Mouse (Mus musculus): ENCODE measurements around the gene Tmem156.
A peak's percentile ranks its signal among the peaks of the same experiment; 100 is the strongest.

Tmem156 gene

GRCm38 (mm10) chr5:65096805-65097204 is 4.9 kb upstream of the Tmem156 start:
- no peak for DNase-seq (ENCODE audit: low spot score)

GRCm38 (mm10) chr5:65096082-65096481 is 4.2 kb upstream of the Tmem156 start:
- no peak for DNase-seq (ENCODE audit: low spot score)

GRCm38 (mm10) chr5:65094902-65095545 is 3.1 kb upstream of the Tmem156 start:
- no peak for DNase-seq (ENCODE audit: low spot score)

GRCm38 (mm10) chr5:65093769-65094168 is 1.8 kb upstream of the Tmem156 start:
- no peak for DNase-seq (ENCODE audit: low spot score)

GRCm38 (mm10) chr5:65091184-65091858 is 611 bp downstream of the Tmem156 start:
- no peak for DNase-seq (ENCODE audit: low spot score)

- no peak for DNase-seq (ENCODE audit: low spot score)
Measured at GRCm38 (mm10) chr5:65089707-65090106, 2.2 kb downstream of the Tmem156 start.

- peak; percentile 29 for DNase-seq (ENCODE audit: low spot score)
Measured at GRCm38 (mm10) chr5:65086522-65086921, 5.4 kb downstream of the Tmem156 start.

GRCm38 (mm10) chr5:65081836-65082235 is 10.1 kb downstream of the Tmem156 start:
- no peak for DNase-seq (ENCODE audit: low spot score)

- DNase-seq (ENCODE audit: low spot score), result no peak
Measured at GRCm38 (mm10) chr5:65079881-65080280, 12.1 kb downstream of the Tmem156 start.

GRCm38 (mm10) chr5:65078081-65078480 is 13.9 kb downstream of the Tmem156 start:
- DNase-seq (ENCODE audit: low spot score), result no peak

GRCm38 (mm10) chr5:65076748-65077147 is 15.2 kb downstream of the Tmem156 start:
- no peak for DNase-seq (ENCODE audit: low spot score)

GRCm38 (mm10) chr5:65076087-65076486 is 15.8 kb downstream of the Tmem156 start:
- DNase-seq (ENCODE audit: low spot score), result no peak

- DNase-seq (ENCODE audit: low spot score), result no peak
Measured at GRCm38 (mm10) chr5:65074693-65075092, 17.2 kb downstream of the Tmem156 start.

- no peak for DNase-seq (ENCODE audit: low spot score)
Measured at GRCm38 (mm10) chr5:65073247-65073646, 18.7 kb downstream of the Tmem156 start.

- no peak for DNase-seq (ENCODE audit: low spot score)
Measured at GRCm38 (mm10) chr5:65071689-65072118, 20.2 kb downstream of the Tmem156 start.

GRCm38 (mm10) chr5:65069872-65070271 is 22.1 kb downstream of the Tmem156 start:
- no peak for DNase-seq (ENCODE audit: low spot score)

- DNase-seq (ENCODE audit: low spot score), result no peak
Measured at GRCm38 (mm10) chr5:65068166-65068565, 23.8 kb downstream of the Tmem156 start.

GRCm38 (mm10) chr5:65063266-65063665 is 28.7 kb downstream of the Tmem156 start:
- DNase-seq (ENCODE audit: low spot score), result no peak

GRCm38 (mm10) chr5:65062236-65062635 is 29.7 kb downstream of the Tmem156 start:
- no peak for DNase-seq (ENCODE audit: low spot score)

GRCm38 (mm10) chr5:65059806-65060205 is 32.1 kb downstream of the Tmem156 start:
- no peak for DNase-seq (ENCODE audit: low spot score)

- DNase-seq (ENCODE audit: low spot score), result no peak
Measured at GRCm38 (mm10) chr5:65057596-65057995, 34.3 kb downstream of the Tmem156 start.

GRCm38 (mm10) chr5:65051513-65051912 is 40.4 kb downstream of the Tmem156 start:
- no peak for DNase-seq (ENCODE audit: low spot score)

- DNase-seq (ENCODE audit: low spot score), result no peak
Measured at GRCm38 (mm10) chr5:65049880-65050279, 42.1 kb downstream of the Tmem156 start.
